Mouse (Mus musculus) regulatory T cell (primary cell): ENCODE results near the gene Gm8122.
"Not testable (repeated sequence)": the region's sequence is repeated elsewhere in the genome, so short reads cannot be mapped to it uniquely, and the experiment has no call there.

Experiments used
- in situ Hi-C: fragments of 300-600 bp; cut with MboI, MseI; formaldehyde crosslinking; loops from one replicate; pipeline ENCODE4 v1.15.1; 2025; ENCODE audit warnings: high pct_unique_total_duplicates

Gm8122 gene

DNA sequence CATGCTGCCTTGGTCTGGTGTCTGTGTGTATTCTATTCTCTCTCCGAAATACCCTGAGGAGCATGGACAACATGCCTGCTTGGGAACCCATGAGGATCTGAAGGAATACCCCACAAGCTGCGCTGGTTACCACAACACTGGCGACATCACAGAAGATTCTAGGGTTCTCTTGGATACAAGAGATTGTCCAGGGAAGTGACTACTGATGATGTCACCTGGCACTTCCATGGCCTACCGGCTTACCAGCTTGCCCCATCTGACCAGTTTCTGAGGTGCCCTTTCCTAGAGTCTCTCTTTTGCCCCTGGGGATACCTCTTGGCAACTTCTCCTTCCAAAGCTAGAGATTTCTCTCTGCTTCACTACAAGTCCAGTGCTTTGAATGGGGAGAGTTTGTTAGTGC is at the start of gene Gm8122:
Gene Gm8122, minus strand, starts transcription at position 101 of the 400 bp plus-strand sequence.
- in situ Hi-C loops: not testable (repeated sequence)

DNA sequence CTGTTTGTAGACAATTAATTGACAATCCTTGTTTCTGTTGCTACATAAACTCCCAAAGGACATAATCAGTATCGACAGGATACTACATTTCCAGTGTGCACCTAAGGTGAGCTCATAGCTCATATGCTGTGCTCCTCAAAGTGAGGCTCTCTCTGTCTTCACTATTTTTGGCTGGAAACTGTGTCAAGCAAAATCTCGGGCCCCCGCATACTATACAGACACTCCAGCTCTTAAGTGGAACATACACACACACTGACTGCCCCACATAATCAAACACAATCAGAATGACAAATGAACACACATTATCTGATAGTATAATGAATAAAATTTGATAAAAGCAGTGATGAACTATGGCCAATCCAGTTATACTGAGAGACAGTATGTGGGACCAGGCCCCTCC is 43.6 kb upstream of the Gm8122 start:
- in situ Hi-C loops: loop anchor here (5.0 kb wide), 2 partner anchors 139 to 206 kb away; partner anchors contain the start of gene Gm8138

DNA sequence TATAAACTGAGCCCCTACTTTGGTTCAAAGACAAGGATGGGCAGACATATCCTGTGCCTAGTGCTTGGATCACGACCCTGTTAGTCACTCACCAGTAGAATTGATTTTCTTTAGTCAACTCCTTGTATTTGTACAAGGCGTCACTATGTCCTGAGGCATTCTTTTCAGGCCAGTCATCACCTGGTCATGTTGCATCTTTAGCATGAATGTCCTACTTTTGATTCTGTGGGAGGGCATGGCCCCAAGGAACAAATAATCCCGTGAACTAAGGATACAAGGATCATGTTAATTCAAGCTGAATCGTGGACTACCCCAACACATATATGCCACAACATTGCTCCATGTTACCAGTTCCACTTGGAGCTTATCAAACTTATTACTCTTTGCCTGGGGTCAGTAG is 43.0 kb upstream of the Gm8122 start:
- in situ Hi-C loops: loop anchor here (5.0 kb wide), 2 partner anchors 139 to 206 kb away; partner anchors contain the start of gene Gm8138

DNA sequence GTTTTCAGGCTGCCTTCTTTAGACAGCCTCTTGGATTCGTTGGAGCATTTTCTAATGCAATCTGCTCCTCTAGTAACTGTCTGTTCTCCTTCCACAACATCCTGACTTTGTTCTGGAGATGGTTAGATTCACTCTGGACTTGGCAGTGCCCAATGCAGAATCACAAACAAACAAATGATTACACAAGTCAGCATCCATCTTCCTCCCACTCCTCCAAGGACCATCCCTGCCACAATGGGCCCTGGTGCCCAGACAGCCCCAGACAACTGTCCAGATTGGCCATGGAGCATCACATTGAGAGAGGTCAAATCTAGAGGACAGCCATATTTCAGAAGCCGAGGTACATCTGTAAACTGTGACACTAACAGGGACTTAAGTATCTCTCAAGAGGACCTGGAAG is 42.4 kb upstream of the Gm8122 start:
- in situ Hi-C loops: loop anchor here (5.0 kb wide), 2 partner anchors 140 to 205 kb away; partner anchors contain the start of gene Gm8138

DNA sequence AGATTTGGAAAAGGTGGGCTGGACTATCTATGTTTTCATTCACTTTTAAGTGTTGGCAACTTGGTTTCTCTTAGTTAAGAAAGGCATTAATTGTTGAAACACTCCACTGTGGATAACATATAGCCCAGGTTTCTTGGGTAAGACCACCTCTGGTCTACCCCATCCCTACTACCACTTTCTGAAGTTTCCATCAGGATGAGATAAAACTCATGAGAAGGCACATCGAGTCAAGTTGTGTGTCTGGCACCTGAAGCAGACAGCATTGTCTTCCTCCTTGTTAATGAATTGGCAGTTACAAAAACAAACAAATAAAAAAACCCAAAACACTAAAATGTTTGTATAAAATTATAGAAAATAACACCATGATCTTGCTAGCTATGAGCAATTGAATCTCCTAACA is 40.6 kb upstream of the Gm8122 start:
- in situ Hi-C loops: loop anchor here (5.0 kb wide), 2 partner anchors 142 to 203 kb away; partner anchors contain the start of gene Gm8138

DNA sequence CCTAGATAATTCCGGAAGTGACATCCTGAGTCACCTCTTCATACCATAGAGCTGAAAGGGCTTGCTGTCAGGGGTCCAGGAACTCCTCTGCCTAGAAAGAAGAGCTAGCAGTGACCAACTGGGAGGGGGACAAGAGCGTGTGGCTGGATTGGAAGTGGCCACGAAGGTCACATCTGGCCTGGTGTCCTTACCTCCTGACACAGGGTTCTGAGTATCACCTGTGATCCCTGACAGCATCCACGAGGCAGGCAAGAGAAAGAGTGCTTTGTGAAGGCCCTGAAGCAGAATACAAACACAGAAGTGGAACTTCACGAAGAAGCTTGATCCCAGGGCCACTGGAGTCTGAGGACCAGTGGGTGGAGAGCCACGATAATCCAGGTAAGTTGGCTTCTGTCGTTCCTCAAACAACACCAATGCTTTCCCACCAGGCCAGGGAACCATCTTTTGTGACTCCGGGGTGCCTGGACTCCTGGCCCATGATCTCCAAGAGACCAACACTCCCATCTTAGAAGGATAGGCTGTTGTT is 39.9 kb upstream of the Gm8122 start, which contains the start of gene Gm9732:
Gene Gm9732, plus strand, starts transcription at position 51 of the 526 bp plus-strand sequence.
- in situ Hi-C loops: loop anchor here (5.0 kb wide), 2 partner anchors 142 to 203 kb away; partner anchors contain the start of gene Gm8138

DNA sequence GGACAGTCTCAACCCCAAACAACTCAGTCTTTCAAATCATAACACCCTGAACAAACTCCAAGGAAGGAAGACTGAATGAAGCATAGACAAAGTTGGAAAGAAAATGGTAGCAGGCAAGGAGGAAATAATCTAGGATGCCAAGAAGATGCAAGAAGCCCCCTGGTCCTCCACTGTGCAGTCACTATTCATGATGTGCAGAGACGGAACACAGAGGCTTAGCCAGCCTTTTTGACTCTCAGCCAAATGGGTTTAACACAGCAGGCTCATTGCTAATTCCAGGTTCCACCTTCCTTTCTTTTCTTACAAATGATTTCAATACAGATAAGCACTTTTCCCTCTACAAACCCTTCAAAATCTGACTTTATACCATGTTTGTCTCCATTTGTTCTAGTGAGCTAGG is 38.1 kb upstream of the Gm8122 start:
- in situ Hi-C loops: not testable (repeated sequence)

DNA sequence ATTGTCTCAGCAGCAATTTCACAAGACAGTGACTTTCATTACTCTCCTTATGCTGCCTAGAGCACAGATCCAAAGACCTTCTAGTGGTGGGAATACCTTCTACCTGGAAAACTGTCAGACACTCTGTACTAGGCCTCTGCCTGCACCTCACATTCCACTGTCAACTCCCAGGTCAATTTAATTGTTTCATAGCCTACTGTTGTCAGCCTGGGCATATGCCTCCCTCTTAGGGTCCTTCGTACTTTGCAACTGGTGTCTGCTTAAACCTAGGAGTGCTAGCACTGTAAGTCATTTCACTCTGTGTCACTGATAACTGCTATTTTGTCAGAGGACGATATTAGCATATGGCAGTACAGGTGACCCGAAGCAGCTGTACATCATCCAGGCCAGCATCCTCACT is 34.1 kb upstream of the Gm8122 start:
- in situ Hi-C loops: loop anchor here (5.0 kb wide), 1 partner anchor 283 kb away; no protein-coding TSS in a partner anchor

DNA sequence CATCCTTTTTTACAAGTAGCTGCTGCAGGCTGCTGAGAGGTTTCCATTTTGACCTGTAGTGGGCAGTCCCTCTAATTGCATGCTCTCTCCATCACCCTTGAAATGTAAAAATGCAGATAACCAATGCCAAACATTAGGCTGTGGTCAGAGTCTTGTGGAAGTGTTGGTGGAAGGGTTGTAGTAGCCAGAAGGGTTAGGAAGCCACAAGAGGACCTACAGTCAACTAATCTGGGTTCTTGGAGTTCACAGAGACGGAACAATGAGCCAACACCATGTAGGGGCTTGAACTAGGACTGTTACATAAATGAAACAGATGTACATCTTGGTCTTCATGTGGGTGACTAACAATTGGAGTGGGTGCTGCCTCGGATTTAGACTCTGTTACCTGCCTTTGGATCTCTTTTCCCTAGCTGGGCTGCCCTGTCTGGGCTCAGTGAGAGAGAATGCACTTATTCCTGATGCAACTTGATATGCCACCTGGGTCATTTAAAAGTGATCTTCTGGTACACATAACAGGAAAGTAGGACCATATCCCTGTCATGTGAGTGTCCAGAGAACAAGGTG is 33.5 kb upstream of the Gm8122 start:
- in situ Hi-C loops: loop anchor here (5.0 kb wide), 1 partner anchor 284 kb away; no protein-coding TSS in a partner anchor

DNA sequence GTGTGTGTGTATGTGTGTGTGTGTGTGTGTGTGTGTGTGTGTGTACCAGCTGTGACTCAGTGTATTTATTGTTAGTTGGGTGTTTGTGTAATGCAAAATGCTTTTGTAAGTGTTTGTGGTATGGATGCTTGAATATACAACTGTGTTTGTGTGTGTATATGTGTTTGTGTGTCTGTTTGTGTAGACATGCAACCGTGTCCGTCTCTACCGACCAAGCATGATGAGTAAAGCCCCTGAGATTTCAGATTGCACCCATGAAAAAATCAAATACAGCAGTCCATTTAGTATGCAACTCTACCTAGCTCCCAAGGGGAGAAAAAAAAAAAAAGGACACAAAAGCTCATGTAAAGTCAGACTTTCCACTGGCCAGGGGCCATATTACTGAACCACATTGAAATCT is 28.3 kb upstream of the Gm8122 start:
- in situ Hi-C loops: not testable (repeated sequence)

DNA sequence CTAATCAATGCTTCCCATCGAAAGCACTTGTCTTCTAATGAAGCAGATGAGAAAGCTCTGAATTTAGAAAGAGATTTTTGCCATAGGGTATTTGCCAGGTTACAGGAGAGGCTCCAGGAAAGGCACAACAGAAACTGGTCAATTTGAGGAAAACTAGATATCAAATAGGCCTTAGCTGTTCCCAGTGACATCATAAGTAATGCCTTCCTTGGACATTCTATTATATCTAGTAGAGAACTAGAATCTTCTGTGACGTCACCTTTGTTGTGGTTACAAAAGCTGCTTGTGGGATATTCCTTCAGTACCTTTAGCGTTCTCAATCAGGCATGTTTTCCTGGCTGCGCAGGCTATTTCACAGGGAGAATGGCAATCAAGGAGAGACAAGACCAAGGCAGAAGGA is 23.2 kb upstream of the Gm8122 start, which contains the start of gene Gm8126:
Gene Gm8126, plus strand, starts transcription at position 301 of the 400 bp plus-strand sequence.
- in situ Hi-C loops: not testable (repeated sequence)

DNA sequence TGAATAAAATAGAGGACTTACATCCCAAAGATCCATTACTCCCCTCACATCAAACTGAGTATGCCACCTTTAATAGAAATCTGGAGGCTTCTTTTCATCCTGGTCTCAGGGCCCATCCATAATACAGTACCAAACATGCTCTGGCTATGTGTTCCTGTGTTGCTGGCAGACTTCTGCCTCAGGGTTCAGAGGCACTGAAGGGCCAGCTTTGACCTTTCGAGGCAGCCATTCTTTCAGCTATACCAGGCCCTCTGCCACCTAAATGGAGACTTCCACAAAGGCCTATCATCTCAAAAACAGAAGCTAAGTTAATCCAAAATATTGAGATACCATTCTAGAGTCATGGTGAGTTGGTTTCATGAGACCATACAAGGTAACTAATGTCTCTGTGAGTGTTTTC is 21.4 kb upstream of the Gm8122 start:
- in situ Hi-C loops: not testable (repeated sequence)

DNA sequence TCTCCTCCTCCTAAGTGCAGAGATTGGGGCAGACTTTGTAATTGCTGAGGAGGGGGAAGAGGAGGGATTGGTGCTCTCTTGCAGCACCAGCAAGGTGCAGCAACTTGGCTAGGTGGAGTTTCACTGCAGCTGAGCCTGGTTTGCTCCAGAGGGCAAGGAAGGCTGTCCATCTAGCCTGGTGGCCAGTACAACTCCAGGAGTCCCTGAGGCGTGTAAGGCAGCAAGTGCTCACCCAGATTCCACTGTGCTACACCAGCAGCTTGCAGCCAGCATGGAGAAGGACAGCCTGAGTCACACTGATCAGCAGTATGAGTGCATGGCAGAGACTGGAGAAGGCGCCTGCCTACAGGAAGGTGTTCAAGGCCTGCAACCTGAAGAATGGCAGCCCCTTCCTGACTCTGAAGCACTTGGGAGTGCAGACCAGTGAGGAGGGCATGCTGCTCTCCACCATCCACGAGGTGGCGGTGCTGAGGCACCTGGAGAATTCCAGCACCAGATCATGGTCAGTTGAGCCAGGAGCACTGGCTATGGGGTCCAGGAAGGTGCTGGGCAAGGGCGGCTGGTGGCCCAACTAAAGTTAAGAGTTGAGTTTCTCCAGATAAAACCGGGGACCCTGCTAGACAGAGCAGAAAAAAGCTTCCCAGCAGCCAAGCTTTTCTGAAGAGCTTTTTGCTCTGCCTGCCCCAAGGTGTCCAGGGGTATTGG is 15.6 kb upstream of the Gm8122 start:
- in situ Hi-C loops: not testable (repeated sequence)

DNA sequence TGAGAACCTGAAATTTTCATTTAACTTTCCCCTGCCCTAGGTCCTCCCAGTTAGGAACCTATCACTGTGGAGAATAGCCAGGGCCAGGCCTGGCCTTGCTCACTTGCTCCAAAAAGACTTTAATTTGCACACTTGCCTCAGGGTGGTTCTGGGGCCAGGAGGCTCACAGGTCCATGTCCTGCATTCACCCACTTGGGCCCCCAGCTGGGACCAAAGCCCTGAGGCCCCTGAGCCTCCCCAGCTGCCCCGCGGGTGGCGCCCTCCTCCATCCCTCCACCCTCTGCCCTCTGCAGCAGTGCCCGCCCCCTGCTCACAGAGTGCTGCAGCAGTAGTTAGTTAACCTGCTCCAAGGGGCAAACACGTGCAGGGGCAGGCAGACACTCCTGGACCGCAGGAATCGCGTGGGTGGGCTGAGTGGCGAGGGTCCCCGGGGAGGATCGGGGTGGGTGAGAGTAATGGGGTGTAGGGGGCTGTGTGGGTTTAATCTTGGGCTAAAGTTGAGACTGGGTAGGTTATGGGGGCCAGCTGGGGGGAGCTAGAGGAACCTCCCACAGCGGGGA is 14.6 kb upstream of the Gm8122 start:
- in situ Hi-C loops: not testable (repeated sequence)

DNA sequence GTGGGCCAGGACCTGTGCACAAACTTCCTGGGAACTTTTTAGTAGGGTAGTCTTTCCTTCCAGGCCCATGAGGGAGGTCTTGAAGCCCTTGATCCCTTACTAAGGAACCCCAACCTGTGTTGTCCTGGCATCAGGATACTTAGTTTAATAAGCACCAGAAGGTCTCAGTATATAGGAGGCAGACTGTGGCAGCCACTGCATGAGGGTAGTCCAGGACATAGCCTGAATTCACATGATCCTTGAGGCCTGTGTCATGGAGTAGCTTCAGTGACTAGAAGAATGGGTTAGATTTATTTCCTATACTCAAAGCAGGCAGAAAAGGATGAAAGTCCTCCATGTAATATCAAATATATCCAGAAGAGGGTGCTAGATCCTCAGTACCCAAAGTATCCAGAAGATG is 2.7 kb upstream of the Gm8122 start:
- in situ Hi-C loops: not testable (repeated sequence)
